Mouse (Mus musculus) E14TG2a.4 (cell line): Measurements from ENCODE around the gene Sphk2.

Experiments
- H3K27me3 ChIP-seq: 2 replicates; pipeline ENCODE4 v1.6.1; 2014; ENCODE audit warnings: low read length, control low read depth; ENCODE audit not compliant: insufficient read depth
- H3K36me3 ChIP-seq: 2 replicates; pipeline ENCODE4 v1.6.1; 2014; ENCODE audit warnings: low read length, control low read depth; ENCODE audit not compliant: insufficient read depth
- H3K4me1 ChIP-seq: replicated peaks from 2 replicates; pipeline ENCODE4 v1.6.1; 2014; ENCODE audit warnings: low read depth, low read length, control low read depth
- H3K4me3 ChIP-seq: replicated peaks from 2 replicates; pipeline ENCODE4 v1.5.1; 2014; ENCODE audit warnings: mild to moderate bottlenecking, low read length
- H3K9me3 ChIP-seq: 2 replicates; pipeline ENCODE4 v1.6.1; 2014; ENCODE audit warnings: low read length, control low read depth
- CTCF ChIP-seq: conservative IDR thresholded peaks from 2 replicates; pipeline ENCODE4 v1.5.1; 2014; ENCODE audit warnings: low read length
- NANOG ChIP-seq: IDR thresholded peaks from 2 replicates; pipeline ENCODE4 v1.6.1; 2014; ENCODE audit warnings: borderline replicate concordance, low read length, mixed read lengths
- POU5F1 ChIP-seq: IDR thresholded peaks from 2 replicates; pipeline ENCODE4 v1.6.1; 2014; ENCODE audit warnings: low read length, borderline replicate concordance

The Sphk2 gene

DNA sequence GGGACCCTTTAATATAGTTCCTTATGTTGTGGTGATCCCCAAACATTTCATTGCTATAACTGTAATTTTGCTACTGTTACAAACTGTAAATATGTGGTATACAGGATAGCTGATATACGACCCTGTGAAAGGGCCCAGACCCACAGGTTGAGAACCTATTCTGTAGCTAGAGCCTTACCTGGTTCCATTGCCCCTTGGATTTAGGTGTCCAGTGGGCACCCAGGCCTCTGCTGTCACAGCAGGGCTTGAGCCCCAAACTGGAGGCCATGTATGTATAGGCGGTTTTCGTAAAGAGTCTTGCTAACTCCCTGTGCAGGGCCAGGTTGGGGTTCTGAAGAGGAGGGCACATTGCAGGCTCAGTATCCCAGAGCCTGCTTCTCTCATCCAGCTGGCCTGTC lies 1.3 kb downstream of the Sphk2 start:
- Histone ChIP-seq H3K36me3 (peaks cover 69% of the 10 kb centered on the region), H3K27me3 (no peaks in the 10 kb centered on the region), H3K9me3 (no peaks in the 10 kb centered on the region), H3K4me3 (peak overlapping the region; percentile 85; the same call in 1 of the 2 replicates), H3K4me1 (peaks cover 71% of the 10 kb centered on the region)
- no peak for TF ChIP-seq NANOG
- TF ChIP-seq CTCF, result no peak
- no peak for TF ChIP-seq POU5F1

DNA sequence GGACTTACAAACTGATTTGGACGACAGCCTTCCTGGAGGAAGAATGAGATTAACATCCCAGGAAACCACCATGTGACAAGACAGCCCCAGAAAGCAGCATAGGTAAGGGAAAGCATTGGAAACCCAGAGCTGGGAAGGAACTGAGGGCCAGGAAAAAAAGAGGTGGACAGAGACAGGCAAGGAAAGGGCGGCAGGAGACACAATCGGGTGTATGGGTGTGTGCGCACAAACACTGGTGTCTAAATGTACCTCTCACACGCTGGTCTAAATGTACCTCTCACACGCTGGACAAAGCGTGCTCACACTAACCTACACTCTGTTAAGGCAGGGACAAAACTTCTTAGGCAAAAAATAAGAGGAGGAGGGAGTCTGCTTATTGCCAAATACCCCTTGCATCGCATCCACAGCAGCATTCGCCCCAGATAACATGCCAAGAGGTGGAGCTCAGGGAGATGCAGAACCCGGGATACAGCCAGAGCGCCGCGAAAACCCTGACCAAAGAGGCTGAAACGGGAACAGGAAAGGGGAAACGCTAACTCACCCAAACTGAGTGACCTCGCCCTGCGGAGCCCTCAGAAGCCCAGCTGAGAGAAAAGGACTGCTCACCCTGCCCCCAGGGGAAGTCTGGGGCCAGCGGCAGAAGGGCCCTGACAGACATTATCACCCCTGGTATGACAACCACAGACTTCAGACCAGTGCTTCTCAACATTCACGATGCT lies 1.9 kb downstream of the Sphk2 start:
- H3K4me1 ChIP-seq, result peaks cover 71% of the 10 kb centered on the region

DNA sequence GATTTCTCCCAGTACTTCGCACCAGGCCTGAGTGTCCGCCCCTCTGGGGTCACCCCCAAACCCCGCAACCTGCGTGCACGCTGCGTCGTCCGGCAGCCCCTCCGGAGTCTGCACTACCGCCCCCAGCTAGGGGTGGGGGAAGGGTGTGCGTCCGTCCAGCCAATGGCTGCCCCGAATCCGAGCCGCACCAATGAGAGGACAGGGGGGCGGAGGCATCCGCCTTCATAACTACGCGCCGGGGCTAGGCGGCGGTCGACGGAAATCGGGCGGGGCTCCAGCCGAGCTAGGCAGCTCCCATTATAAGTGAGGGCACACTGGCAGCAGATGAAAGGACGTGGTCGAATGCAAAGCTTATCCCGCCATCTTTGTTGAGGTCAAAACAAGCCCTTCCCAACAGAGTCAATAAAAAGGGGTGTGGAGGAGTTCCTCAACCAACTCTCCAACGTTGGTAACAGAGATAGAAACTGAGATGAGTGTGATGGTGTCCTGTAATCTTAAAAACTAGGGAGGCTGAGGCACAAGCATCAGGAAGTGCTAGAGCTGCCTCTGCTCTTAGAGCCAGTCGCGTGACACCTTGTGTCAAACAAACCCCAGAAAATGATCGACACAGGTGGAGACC lies 2.6 kb downstream of the Sphk2 start, which contains the start of gene Rpl18:
Gene Rpl18 (plus strand): TSS at position 368 of the 619 bp plus-strand sequence.
- Histone ChIP-seq H3K4me3 (peak within 1 kb of the TSS; percentile 85), H3K4me1 (peaks cover 71% of the 10 kb centered on the region), H3K36me3 (peaks cover 69% of the 10 kb centered on the region), H3K9me3 (no peaks in the 10 kb centered on the region), H3K27me3 (no peaks in the 10 kb centered on the region)
- TF ChIP-seq POU5F1 (no peak), NANOG (no peak), CTCF (no peak)

More for the DNA sequence above, 1.9 kb downstream of the Sphk2 start:
- Histone ChIP-seq H3K27me3 (no peaks in the 10 kb centered on the region), H3K4me3 (peak overlapping the region; percentile 85), H3K36me3 (peaks cover 69% of the 10 kb centered on the region), H3K9me3 (no peaks in the 10 kb centered on the region)
- no peak for TF ChIP-seq CTCF

- TF ChIP-seq NANOG (no peak), CTCF (no peak), POU5F1 (no peak)
- peaks cover 72% of the 10 kb centered on the region for H3K4me1 ChIP-seq
- H3K27me3 ChIP-seq, result no peaks in the 10 kb centered on the region
- peaks cover 69% of the 10 kb centered on the region for H3K36me3 ChIP-seq
- H3K9me3 ChIP-seq, result no peaks in the 10 kb centered on the region
- H3K4me3 ChIP-seq, result peak overlapping the region; percentile 85
Measured at GRCm38 (mm10) chr7:45714630-45715089, 3.1 kb downstream of the Sphk2 start.

GRCm38 (mm10) chr7:45713881-45714520 lies 3.8 kb downstream of the Sphk2 start:
- Histone ChIP-seq H3K4me1 (peaks cover 76% of the 10 kb centered on the region), H3K4me3 (peak overlapping the region; percentile 85), H3K36me3 (peaks cover 69% of the 10 kb centered on the region), H3K9me3 (no peaks in the 10 kb centered on the region), H3K27me3 (no peaks in the 10 kb centered on the region)
- TF ChIP-seq NANOG (no peak), POU5F1 (no peak), CTCF (no peak)

DNA sequence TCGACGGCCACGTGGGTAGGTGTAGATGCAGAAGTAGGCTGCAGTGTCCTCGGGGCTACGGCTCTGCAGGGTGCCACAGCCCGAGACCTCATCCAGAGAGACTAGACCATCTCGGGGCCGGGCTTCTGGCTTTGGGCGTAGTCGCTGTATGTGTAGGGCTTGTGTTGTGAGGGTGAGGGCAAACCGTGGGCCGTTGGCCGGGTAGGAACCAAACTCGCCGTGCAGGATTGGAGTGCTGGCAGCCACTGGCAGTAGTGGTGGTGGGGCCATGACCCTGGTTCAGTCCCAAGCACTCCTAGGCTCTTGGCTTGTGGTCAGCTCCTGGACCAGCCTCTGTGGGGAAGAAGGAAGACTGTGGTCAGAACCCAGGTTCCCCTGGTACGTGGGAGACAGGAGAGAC lies 4.4 kb downstream of the Sphk2 start:
- H3K36me3 ChIP-seq, result peaks cover 69% of the 10 kb centered on the region
- H3K4me3 ChIP-seq, result 0 out of 2 replicates have a peak overlapping the region, but pooled peaks have one; percentile 29
- no peaks in the 10 kb centered on the region for H3K27me3 ChIP-seq
- H3K4me1 ChIP-seq, result peaks cover 82% of the 10 kb centered on the region
- TF ChIP-seq POU5F1 (no peak), NANOG (no peak), CTCF (no peak)
- H3K9me3 ChIP-seq, result no peaks in the 10 kb centered on the region

GRCm38 (mm10) chr7:45712022-45712757 lies 5.6 kb downstream of the Sphk2 start:
- H3K36me3 ChIP-seq, result peaks cover 70% of the 10 kb centered on the region
- H3K4me3 ChIP-seq, result peak overlapping the region; percentile 26; the same call in 1 of the 2 replicates
- H3K4me1 ChIP-seq, result peaks cover 93% of the 10 kb centered on the region
- no peaks in the 10 kb centered on the region for H3K9me3 ChIP-seq
- H3K27me3 ChIP-seq, result no peaks in the 10 kb centered on the region
- TF ChIP-seq POU5F1 (no peak), CTCF (no peak)
